Mouse (Mus musculus): ENCODE measurements around the gene Lrpprc. TPM values are rescaled to one million over a fixed set of nuclear protein-coding genes. Genes with fewer than 3 reads are reported as not detected.
A peak's percentile ranks its signal among the peaks of the same experiment; 100 is the strongest.
"Not testable (repeated sequence)": the region's sequence is repeated elsewhere in the genome, so short reads cannot be mapped to it uniquely, and the experiment has no call there.

Lrpprc gene
- total and polyA plus RNA-seq, 3 experiments = 16.7 to 121 (median 111) TPM

DNA sequence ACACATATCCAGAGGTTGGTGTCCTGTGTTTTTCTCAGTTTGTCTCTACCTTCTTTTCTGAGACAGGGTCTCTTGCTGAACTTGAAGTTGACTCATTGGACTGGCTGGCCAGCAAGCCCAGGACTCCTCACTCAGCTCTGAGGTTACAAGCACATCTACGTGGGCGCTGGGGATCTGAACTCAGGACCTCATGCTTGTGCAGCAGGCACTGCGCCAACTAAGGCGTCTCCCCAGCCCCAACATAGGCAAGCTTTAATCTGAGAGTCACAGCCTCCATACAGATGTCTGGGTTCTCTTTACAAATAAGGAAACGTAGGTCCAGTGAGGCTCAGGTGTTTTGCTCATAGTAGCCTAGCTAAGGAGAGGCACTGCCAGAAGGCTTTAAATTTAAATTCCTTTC is 27.8 kb upstream of the Lrpprc start:
- Histone ChIP-seq H3K36me3 (replicated peaks) (no peaks in the 10 kb centered on the region), H3K4me3 (ENCODE audit: low read depth, low read length) (no peak overlapping the region), H3K27me3 (ENCODE audit: insufficient read depth, low read length) (peaks cover 7% of the 10 kb centered on the region), H3K9me3 (replicated peaks) (no peaks in the 10 kb centered on the region), H3K4me1 (ENCODE audit: insufficient read depth, low read depth, low read length) (no peaks in the 10 kb centered on the region)
- DNase-seq (ENCODE audit: low spot score) = no peak
- no peak for ATAC-seq (ENCODE audit: extremely low read depth, insufficient number of reproducible peaks, low FRiP score, poor library complexity, severe bottlenecking)
- TF ChIP-seq POLR2AphosphoS5 (IDR thresholded peaks at IDR 0.05; ENCODE audit: insufficient replicate concordance, low read depth, low read length) (no peak), GATA2 (IDR thresholded peaks at IDR 0.05; ENCODE audit: borderline replicate concordance, low read depth, low read length) (no peak), TAL1 (conservative IDR thresholded peaks at IDR 0.05; ENCODE audit: low read depth, low read length) (no peak), GATA1 (IDR thresholded peaks at IDR 0.05; ENCODE audit: borderline replicate concordance, low read length) (no peak), CTCF (IDR thresholded peaks at IDR 0.05; ENCODE audit: low read depth, low read length) (no peak)

DNA sequence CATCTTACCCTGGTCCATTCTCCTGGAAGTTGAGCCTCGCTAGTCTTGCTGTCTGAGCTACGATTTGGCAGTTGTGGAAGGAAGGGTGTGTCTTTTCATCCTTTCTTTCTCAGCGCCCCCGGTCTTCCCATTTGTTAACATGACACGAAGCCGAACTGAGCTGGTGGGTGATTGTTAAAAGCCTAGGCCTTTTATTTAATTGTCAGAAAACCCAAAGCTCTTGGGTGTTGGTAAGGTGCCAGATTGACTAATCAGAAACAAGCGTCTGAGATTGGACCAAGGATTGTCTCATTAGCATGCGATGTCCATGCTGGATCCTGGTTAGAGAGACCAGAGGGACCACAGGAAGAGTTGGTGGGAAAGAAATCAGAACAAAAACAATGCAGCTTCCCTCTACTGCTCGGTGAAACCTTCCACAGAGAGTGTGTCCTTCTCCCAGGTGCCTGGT is 25.4 kb upstream of the Lrpprc start:
- ATAC-seq (ENCODE audit: extremely low read depth, insufficient number of reproducible peaks, low FRiP score, poor library complexity, severe bottlenecking) = no peak
- peaks cover 11% of the 10 kb centered on the region for H3K27me3 ChIP-seq (ENCODE audit: insufficient read depth, low read length)

DNA sequence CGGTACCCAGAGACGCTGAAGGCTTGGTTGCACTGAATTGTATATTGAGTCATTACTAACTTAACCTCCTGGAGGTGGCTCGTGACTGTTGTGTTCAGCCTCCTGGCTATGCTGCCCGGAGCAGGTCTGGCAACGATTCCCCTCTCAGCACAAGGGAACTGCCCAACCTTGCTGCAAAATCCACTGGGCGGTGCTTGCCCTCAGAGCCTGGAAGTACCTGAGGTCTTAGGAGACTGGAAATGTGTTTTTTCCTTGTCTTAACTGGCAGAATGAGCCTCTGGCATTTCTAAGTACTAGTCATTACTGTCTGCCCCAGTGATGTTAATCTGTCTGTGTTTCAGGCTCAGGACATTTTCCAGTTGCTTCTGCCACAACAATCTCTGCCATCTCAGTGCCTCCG is 24.3 kb upstream of the Lrpprc start:
- H3K4me3 ChIP-seq (ENCODE audit: low read depth, low read length) = no peak overlapping the region
- no peaks in the 10 kb centered on the region for H3K4me1 ChIP-seq (ENCODE audit: insufficient read depth, low read depth, low read length)
- H3K36me3 ChIP-seq (replicated peaks) = no peaks in the 10 kb centered on the region
- DNase-seq (ENCODE audit: low spot score) (no peak), ATAC-seq (ENCODE audit: extremely low read depth, insufficient number of reproducible peaks, low FRiP score, poor library complexity, severe bottlenecking) (no peak)
- H3K9me3 ChIP-seq (replicated peaks) = no peaks in the 10 kb centered on the region
- no peak for TF ChIP-seq POLR2AphosphoS5 (IDR thresholded peaks at IDR 0.05; ENCODE audit: insufficient replicate concordance, low read depth, low read length)
- no peak for TF ChIP-seq GATA2 (IDR thresholded peaks at IDR 0.05; ENCODE audit: borderline replicate concordance, low read depth, low read length)
- TF ChIP-seq TAL1 (conservative IDR thresholded peaks at IDR 0.05; ENCODE audit: low read depth, low read length) = no peak
- H3K27me3 ChIP-seq (ENCODE audit: insufficient read depth, low read length) = peaks cover 11% of the 10 kb centered on the region

More for the DNA sequence above, 25.4 kb upstream of the Lrpprc start:
- no peak overlapping the region for H3K4me3 ChIP-seq (ENCODE audit: low read depth, low read length)
- no peak for TF ChIP-seq TAL1 (conservative IDR thresholded peaks at IDR 0.05; ENCODE audit: low read depth, low read length)
- TF ChIP-seq CTCF (IDR thresholded peaks at IDR 0.05; ENCODE audit: low read depth, low read length) = no peak
- no peak for TF ChIP-seq GATA2 (IDR thresholded peaks at IDR 0.05; ENCODE audit: borderline replicate concordance, low read depth, low read length)
- no peak for TF ChIP-seq POLR2AphosphoS5 (IDR thresholded peaks at IDR 0.05; ENCODE audit: insufficient replicate concordance, low read depth, low read length)
- TF ChIP-seq GATA1 (IDR thresholded peaks at IDR 0.05; ENCODE audit: borderline replicate concordance, low read length) = no peak
- no peaks in the 10 kb centered on the region for H3K36me3 ChIP-seq (replicated peaks)
- no peaks in the 10 kb centered on the region for H3K4me1 ChIP-seq (ENCODE audit: insufficient read depth, low read depth, low read length)
- no peak for DNase-seq (ENCODE audit: low spot score)
- no peaks in the 10 kb centered on the region for H3K9me3 ChIP-seq (replicated peaks)

DNA sequence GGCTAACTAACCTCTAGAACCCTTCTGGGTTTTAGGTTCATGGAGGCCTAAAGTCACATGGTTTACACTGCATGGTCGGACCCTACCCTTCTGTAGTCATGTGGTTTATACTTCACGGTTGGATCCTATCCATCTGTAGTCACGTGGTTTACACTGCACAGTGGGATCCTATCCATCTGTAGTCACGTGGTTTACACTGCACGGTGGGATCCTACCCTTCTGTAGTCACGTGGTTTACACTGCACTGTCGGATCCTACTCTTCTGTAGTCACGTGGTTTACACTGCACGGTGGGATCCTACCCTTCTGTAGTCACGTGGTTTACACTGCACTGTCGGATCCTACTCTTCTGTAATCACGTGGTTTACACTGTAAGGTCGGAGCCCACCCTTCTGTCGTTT is 23.6 kb upstream of the Lrpprc start:
- H3K36me3 ChIP-seq (replicated peaks); ATAC-seq (ENCODE audit: extremely low read depth, insufficient number of reproducible peaks, low FRiP score, poor library complexity, severe bottlenecking); H3K4me1 ChIP-seq (ENCODE audit: insufficient read depth, low read depth, low read length); H3K9me3 ChIP-seq (replicated peaks); H3K4me3 ChIP-seq (ENCODE audit: low read depth, low read length); DNase-seq (ENCODE audit: low spot score): not testable (repeated sequence)
- H3K27me3 ChIP-seq (ENCODE audit: insufficient read depth, low read length) = peaks cover 11% of the 10 kb centered on the region

DNA sequence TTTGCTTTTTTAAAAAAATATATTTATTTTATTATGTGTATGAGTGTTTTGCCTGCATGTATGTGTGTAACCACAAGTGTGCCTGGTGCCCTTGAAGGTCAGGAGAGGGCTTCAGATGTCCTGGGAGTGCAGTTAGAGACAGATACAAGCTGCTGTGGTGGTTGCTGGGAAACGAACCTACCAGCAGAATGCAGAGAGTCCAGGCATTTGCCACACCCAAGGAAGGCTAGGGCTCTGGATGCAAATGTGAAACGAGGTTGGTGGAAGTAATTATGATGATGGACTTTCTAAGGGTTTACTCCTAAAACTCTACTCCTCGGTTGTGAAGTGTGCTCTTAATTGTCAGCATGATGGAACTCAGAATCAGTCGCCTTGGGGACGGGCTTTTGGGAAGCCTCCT is 1.4 kb upstream of the Lrpprc start:
- Histone ChIP-seq H3K4me3 (ENCODE audit: low read depth, low read length) (peak overlapping the region; percentile 37; the same call in 1 of the 2 replicates), H3K9me3 (replicated peaks) (no peaks in the 10 kb centered on the region), H3K27me3 (ENCODE audit: insufficient read depth, low read length) (no peaks in the 10 kb centered on the region), H3K4me1 (ENCODE audit: insufficient read depth, low read depth, low read length) (peaks cover 41% of the 10 kb centered on the region), H3K36me3 (replicated peaks) (peaks cover 42% of the 10 kb centered on the region)
- no peak for TF ChIP-seq GATA2 (IDR thresholded peaks at IDR 0.05; ENCODE audit: borderline replicate concordance, low read depth, low read length)
- no peak for TF ChIP-seq CTCF (IDR thresholded peaks at IDR 0.05; ENCODE audit: low read depth, low read length)
- TF ChIP-seq TAL1 (conservative IDR thresholded peaks at IDR 0.05; ENCODE audit: low read depth, low read length) = no peak
- no peak for TF ChIP-seq GATA1 (IDR thresholded peaks at IDR 0.05; ENCODE audit: borderline replicate concordance, low read length)
- no peak for TF ChIP-seq POLR2AphosphoS5 (IDR thresholded peaks at IDR 0.05; ENCODE audit: insufficient replicate concordance, low read depth, low read length)
- no peak for DNase-seq (ENCODE audit: low spot score)
- ATAC-seq (ENCODE audit: extremely low read depth, insufficient number of reproducible peaks, low FRiP score, poor library complexity, severe bottlenecking) = no peak

DNA sequence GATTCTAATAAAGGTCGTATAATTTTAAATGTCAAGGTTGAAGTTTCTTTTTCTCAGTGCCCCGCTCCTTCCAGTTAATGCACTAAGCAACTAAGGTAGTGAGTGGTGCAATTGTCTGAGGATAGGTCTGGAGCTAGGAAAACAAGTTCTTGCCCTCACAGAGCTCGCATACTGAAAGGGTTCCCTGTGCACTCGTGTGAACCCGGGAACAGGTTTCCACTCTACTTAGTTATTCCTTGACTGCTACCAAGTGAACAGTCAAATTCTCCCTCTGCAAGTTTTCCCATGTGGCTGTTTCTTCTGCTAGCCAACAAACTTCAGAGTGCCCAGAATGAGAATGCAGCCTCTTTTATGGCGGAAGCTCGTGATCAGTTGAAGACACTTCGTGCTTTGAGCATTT is 567 bp upstream of the Lrpprc start:
- no peak for TF ChIP-seq TAL1 (conservative IDR thresholded peaks at IDR 0.05; ENCODE audit: low read depth, low read length)
- TF ChIP-seq CTCF (IDR thresholded peaks at IDR 0.05; ENCODE audit: low read depth, low read length) = no peak
- no peak for TF ChIP-seq POLR2AphosphoS5 (IDR thresholded peaks at IDR 0.05; ENCODE audit: insufficient replicate concordance, low read depth, low read length)
- TF ChIP-seq GATA1 (IDR thresholded peaks at IDR 0.05; ENCODE audit: borderline replicate concordance, low read length) = no peak
- no peak for TF ChIP-seq GATA2 (IDR thresholded peaks at IDR 0.05; ENCODE audit: borderline replicate concordance, low read depth, low read length)
- H3K9me3 ChIP-seq (replicated peaks) = no peaks in the 10 kb centered on the region
- no peaks in the 10 kb centered on the region for H3K27me3 ChIP-seq (ENCODE audit: insufficient read depth, low read length)
- peak overlapping the region; percentile 99 for H3K4me3 ChIP-seq (ENCODE audit: low read depth, low read length)
- ATAC-seq (ENCODE audit: extremely low read depth, insufficient number of reproducible peaks, low FRiP score, poor library complexity, severe bottlenecking) (no peak), DNase-seq (ENCODE audit: low spot score) (no peak)
- peaks cover 51% of the 10 kb centered on the region for H3K36me3 ChIP-seq (replicated peaks)
- peaks cover 49% of the 10 kb centered on the region for H3K4me1 ChIP-seq (ENCODE audit: insufficient read depth, low read depth, low read length)

DNA sequence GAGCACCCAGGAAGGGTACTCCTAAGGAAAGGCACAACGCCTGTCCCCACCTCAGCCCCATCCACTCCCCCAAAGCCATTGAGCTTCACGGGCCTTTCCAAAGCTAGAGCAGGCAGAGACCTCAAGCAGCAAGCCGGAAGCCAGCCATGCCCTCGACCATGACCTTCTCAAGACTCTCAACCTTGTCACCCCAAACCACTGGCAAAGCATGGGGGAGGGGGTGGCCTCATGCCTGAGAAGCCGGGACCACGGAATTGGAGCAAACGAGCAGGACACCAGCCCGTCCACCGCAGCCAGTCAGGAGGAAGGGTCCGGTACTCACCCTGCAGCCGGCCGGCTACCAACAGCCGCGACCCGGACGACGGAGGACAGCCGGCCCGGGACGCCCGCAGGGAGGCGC is 546 bp downstream of the Lrpprc start:
- Histone ChIP-seq H3K4me3 (ENCODE audit: low read depth, low read length) (peak overlapping the region; percentile 99), H3K4me1 (ENCODE audit: insufficient read depth, low read depth, low read length) (peaks cover 56% of the 10 kb centered on the region), H3K27me3 (ENCODE audit: insufficient read depth, low read length) (no peaks in the 10 kb centered on the region), H3K9me3 (replicated peaks) (no peaks in the 10 kb centered on the region), H3K36me3 (replicated peaks) (peaks cover 62% of the 10 kb centered on the region)
- no peak for TF ChIP-seq GATA2 (IDR thresholded peaks at IDR 0.05; ENCODE audit: borderline replicate concordance, low read depth, low read length)
- TF ChIP-seq CTCF (IDR thresholded peaks at IDR 0.05; ENCODE audit: low read depth, low read length) = no peak
- TF ChIP-seq GATA1 (IDR thresholded peaks at IDR 0.05; ENCODE audit: borderline replicate concordance, low read length) = no peak
- TF ChIP-seq TAL1 (conservative IDR thresholded peaks at IDR 0.05; ENCODE audit: low read depth, low read length) = no peak
- no peak for TF ChIP-seq POLR2AphosphoS5 (IDR thresholded peaks at IDR 0.05; ENCODE audit: insufficient replicate concordance, low read depth, low read length)
- DNase-seq (ENCODE audit: low spot score) (no peak), ATAC-seq (ENCODE audit: extremely low read depth, insufficient number of reproducible peaks, low FRiP score, poor library complexity, severe bottlenecking) (no peak)
